Mouse (Mus musculus): ENCODE measurements around the gene Ccl12.

Gene Ccl12

DNA sequence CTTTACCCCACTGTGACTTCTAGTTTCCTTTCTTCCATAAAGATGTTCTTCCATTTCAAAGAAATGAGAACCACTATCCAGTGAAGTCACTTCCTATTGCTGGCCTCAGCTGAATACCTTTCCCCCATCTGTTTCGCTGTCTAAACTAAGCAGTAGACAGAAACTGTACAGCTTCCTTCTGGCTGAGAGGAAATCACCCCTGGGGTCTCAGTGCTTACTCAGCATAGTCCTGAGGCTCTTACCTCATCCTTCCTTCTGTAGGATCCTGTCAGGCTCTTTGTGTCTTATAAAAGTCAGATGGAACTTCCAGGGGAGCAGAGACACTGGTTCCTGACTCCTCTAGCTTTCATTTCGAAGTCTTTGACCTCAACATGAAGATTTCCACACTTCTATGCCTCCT is at the start of gene Ccl12:
Ccl12 (plus strand) TSS at position 317 of the 400 bp plus-strand sequence.
- no peak for DNase-seq

DNA sequence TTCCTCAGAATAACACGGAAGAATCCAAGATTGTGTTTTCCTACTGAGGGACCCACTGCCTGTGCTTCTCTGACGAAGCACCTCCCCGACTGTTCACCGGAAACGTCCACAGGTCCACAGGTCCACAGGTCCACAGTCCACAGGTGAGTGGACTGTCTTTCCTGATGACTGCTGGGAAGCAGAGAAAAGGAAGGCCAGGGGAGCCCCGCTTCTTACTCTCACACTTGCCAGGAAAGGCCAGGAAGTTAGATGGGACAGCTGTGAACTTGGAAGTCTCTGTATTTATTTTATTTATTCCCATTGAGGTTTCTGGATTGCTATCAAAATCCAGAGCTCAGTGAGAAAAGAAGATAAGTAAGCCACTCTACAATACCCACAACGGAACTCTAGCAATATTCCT is 47.8 kb upstream of the Ccl12 start:
- no peak for DNase-seq

DNA sequence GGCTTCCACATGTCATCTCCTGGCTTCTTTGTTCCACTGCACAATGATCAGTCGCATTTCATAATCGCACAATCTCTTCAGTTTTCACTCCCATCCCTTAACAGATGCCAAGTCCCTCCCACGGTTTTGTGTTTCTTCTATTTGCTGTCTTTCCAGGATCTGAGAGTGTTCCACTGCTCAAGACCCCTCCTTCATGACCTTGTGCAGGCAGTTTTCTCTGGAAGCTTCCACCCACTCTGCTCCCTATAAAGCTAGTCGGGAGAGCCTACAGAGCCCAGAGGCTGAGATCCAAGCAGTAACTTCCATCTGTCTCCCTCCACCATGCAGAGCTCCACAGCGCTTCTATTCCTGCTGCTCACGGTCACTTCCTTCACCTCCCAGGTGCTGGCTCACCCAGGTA is 44.0 kb upstream of the Ccl12 start, which contains the start of gene Ccl11:
Ccl11 (plus strand) TSS at position 178 of the 400 bp plus-strand sequence.
- DNase-seq = no peak

DNA sequence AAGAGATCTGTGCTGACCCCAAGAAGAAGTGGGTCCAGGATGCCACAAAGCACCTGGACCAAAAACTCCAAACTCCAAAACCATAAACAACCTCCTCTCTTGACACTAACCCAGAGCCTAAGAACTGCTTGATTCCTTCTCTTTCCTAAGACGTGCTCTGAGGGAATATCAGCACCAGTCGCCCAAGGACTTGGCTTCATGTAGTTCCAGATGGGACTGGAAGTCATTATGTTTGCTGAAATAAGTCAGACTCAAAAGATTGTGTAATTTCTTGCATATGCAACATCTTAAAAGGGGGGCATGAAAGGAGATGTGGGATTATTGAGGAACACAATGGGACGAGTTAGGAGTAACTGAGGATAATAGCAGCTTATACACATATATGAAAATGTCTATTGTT is 39.4 kb upstream of the Ccl12 start:
- no peak for DNase-seq

DNA sequence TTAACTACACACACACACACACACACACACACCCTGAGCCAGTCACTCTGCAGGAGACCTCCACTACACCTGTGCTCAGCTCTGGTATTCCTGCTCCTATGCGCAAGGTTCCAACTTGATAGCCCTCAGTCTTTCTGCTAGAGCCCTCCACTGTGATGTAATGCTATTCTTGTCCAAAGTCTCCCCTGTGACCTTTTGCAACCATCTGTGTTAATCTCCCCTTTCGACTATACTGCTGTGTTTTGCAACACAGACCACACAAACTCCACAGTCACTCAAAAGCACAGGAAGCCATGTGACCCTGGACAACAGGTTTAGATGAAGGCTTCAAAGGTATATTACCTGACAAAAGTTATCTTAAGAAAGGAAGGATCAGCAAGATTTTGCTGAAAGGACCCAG is 38.2 kb upstream of the Ccl12 start:
- no peak for DNase-seq

DNA sequence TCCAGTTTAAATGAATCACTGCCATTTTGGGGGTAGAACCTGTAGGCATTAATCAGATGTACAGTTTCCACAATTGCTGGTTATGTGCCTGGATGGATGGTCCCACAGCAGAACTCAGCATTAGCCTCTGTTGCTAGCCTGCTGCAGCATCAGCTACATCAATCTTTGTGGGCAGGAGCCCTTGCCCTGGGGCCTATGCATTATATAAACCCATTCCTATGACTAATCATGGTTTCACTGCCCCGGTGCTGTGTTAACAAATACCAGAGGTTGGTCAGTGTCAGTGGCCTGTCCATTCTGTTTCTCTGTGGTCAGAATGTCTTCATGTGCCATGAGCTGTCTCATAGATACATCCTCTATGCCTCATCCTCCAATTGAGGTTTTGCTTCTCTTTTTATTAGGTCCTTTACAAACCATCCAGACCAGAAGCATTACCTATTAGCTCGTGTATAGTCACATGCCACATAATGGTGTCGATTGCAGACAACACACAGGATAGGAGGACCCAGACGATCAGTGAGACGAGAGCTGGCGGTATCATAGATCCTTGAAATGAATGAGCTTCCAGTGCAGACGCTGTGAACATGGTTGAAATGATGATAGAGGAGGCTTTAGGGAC is 34.6 kb upstream of the Ccl12 start:
- DNase-seq = no peak

DNA sequence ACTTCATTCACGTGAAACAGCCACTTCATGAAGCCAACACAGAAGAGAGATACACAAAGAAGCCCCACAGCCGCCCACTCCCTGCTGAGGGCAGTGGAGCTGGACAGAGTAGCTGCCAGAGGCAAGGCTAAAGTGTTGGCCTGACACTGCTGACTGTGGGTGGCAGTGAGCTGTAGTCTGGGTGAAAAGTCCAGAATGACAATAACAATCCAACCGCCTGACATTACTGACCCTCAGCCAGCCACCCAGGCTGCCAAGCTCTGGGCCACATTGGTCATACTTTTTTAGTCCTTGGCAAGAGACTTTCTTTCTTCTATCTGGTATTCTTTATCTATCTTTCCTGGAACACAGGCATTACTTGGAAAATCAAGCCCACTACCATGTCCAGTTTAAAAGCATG is 30.6 kb upstream of the Ccl12 start:
- no peak for DNase-seq

DNA sequence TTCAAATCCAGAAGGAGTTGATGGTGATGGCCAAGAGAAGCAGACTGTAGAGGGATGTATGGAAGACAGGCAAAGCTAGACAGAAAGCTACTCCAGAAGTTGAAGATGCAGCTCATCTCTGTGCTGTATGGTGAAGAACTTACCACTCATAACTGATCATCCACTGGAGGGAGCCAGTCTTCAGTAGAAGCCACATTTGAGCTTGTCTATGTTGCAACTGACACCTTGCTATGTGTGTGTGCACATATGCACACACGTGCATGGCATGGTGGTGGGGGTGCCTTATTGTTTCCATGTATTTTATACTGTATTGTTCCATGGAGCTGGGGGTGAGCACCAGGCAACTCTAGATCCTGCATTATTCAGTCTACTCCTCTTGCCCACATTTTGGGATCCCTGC is 29.3 kb upstream of the Ccl12 start:
- no peak for DNase-seq

DNA sequence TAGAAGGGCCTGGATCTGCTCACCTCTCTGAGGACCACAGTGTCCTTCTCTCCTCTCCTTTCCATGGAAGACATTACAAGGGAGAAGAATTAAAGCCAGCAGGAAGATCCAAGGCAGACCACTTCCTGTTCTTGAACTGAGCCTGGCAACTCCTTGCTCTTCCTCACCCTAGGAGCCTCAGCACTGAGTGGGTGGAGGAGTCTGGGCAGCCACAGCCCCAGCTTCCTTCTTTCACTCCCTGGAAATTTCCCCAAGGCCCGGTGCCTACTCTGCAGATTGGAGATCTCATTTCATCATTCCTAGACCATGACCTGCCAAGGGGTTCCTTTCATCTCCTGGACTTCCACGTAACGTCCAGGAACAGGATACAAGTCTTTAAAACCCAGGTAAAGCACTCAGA is 28.7 kb upstream of the Ccl12 start:
- DNase-seq = no peak

DNA sequence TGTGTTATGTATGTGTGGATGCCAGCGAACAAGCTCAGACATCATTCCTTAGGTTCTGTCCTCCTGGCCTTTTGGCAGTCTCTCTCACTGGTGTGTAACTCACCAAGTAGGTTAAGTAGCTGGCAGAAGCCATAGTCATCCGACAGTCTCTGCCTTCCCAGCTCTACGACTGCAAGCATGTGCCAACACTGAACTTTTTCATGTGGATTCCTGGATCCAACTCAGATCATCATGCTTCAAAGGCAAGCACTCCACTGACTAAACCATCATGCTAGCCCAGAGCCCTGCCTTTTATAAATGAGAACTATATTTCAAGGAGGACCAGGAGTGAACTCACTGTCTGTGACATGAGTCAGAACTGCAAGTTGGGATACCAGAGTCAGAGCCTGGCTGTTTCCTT is 28.0 kb upstream of the Ccl12 start:
- DNase-seq = no peak

DNA sequence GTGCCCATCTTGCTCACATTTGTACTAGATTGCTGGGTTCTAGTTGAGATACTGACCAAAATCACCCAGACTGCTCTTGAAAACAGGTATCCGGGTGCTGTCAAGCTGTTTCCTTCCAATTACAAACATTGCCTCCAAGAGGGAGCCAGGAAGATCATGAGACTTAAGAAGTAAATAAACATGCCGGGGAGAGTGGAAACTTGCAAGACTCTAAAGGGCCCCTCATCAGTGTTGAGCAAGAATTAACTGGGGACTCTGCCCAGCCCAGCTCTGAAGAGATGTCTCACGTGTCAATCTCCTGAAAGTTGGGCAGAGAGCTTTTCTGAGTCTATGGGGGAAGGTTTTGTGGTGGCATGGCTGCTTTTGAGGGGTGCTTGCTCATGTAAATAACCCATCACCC is 24.6 kb upstream of the Ccl12 start:
- DNase-seq = no peak

DNA sequence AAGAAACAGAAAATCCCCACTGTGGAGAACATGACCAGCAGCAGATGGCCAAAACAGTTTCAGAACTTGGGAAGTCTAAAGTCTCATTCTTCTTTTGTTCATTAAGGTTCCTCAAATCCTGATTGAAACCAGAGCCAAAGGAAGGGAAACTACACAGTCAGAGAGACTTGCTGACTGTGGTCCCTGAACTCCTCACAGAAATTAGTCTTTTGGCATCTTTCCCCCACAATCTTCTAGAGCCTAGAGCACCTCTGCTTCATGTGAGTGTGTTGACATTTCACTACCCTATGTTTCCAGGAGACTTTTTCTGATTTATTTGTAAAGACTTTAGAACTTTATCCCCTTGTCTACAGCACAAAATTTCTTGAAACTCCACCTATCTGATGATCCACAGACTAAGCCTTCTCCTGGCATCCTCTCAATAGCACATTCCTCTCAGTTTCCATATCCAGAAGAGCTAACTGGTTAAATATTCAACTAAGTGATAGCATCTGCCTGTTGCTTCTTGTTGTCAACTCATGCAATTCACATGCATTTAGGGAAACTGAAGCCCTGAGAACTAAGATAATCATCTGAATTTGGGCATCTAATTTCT is 23.4 kb upstream of the Ccl12 start:
- DNase-seq = no peak

DNA sequence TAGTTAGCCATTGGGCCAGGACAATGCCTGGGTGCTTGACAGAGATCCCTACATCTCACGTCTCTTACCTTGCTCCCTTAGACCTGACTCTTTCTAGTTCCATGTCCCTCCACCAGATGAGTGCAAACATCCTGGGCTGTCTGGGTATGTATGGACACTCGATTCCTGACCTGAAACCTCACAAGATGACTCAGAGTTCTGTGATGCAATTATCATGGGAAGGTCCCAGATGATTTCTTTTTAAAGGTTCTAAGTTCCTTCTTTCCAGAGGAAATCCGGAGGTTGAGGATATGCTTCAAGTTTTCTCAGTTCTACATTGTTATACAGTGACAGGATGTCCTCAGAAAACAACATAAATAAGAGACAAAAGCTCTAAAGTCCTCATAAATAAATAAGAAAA is 20.8 kb upstream of the Ccl12 start:
- no peak for DNase-seq

DNA sequence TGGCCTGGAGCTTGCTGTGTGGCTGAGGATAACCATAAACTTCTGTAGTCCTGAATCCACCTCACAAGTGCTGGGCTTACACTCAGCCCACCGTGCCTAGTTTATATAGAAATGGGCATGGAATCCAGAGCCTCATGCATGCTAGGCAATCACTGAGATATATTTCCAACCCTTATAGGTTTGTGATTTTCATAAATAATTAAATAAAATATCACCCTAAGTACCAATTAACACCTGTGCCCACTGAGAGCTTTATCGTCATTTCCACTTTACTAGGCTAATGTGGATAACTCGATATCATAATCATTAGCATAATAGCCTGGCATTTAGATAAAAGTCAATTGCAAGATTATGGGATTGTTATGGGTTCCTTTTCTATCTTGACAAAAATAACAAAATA is 17.3 kb upstream of the Ccl12 start:
- DNase-seq = no peak

DNA sequence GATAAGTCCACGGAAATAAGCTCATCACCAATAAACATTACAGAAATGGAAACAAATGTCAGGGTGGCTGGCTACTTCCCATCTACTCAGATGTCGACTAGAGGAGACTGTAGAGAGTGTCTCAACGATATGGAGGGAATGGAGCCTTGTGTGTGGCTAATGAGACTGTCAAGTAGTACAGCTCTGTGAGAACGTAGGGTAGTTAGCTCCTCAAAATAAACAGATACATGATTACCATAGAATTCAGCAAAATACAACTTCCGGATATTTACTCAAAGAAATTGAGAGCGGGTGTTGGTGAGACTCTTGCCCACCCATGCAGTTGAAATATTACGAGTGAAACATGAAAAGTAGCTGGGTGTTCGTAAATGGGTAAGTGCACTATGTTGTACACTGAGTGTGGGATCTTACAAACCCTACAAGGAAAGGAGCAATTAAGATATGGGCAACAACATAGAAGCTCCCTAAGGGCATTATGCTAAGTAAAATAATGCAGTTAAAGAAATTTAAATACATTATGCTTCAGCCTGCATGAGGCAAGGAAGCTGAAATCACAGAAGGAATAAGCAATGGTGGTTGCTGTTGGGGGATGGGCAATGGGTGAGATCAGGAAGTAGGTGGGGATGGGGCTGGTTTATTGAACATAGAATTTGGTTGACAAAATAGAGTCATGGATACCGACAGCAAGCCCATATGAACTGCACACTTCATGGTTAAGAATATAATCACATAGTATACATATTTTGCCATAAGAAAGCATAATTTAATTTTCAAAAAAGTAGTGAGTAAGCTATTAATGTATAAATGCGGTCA is 1.9 kb upstream of the Ccl12 start:
- no peak for DNase-seq

DNA sequence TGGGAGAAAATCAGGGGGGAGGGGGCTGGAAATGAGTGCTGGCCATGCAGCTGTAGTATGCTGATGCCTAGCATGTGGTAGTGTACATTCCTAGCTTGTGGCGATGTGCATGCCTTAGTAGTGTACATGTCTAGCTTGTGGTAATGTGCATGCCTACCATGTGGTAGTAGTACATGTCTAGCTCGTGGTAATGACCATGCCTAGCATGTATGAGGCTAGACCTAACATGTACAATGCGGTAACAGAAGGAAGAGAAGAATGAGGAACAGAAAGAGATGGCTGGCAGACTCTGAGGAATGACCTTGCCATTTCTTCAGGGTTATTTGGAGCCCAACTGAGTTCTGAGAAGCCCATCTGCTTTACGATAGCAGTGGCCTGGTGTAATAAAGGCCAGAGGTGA is 558 bp upstream of the Ccl12 start:
- DNase-seq = no peak

DNA sequence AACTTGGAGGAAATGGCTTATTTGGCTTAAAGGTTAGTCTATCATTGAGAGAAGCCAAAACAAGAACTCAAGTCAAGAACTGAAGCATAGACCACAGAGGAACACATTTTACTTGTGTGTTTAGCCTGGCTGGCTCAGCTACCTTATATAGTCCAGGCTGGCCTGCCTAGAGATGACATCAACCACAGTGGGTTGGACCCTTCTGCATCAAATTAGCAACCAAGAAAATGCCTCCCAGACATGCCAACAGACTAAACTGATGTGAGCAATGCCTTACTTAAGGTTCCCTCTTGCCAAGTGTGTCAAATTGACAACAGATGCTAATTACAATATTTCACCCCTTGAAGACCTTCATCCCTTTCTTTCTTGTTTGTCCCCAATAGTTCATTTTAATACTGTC is 8.0 kb downstream of the Ccl12 start:
- no peak for DNase-seq

DNA sequence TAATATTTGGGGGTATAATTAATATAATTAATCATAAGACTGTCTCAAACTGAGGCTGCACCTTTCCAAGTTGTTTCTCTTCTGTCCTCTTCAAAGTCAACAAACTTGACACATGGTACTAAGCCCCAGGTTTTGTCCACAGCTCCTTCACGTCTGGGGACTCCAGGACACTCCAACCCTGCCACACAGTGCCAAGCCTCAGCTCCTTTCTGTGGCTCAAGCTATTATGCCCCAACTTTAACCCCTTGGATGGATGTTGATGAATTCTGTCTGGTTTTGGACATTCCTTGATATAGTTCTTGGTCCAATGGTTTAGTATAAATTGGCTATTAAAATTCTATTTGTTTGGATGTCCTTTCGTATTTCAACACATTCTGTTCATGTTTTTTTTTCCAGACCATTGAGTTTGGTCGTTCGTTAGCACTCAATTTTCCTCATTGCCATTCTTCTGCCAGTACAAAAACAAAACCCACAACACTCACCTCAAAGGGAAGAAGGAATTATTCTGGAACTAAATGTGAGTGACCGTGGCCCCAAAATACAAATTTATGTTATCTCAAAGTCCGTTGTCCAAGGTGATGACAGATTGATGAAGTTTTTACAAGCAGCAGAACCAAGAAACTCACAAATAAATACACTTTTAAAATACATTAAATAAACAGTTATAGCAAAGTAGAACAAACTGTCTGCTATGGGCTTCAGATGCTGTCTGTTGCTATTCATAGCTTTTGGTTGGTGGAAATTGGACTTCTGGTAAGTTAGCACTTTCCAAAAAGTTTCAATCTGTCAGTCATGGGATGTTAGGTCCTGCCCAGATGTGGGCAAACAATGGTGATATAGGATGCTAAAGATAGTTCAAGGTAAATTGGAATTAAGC is 9.0 kb downstream of the Ccl12 start:
- DNase-seq = no peak

DNA sequence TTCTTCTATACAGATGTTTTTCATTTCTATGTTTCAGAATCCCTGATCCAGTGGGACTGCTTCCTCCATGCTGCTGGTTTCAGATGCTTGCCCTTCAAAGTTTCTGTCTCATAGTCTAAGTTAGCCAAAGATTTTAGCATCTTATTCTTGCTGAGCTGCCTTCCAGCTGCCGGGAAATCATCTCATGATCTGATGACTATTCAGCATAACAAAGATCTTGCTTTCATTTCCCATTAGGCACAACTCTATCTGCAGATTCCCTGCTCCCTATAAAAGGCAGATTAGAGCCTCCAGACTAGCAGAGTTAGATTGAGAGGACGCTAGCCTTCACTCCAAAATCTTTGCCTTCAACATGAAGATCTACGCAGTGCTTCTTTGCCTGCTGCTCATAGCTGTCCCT is 13.2 kb downstream of the Ccl12 start, which contains the start of gene Ccl8:
Ccl8 (plus strand) TSS at position 301 of the 400 bp plus-strand sequence.
- no peak for DNase-seq

DNA sequence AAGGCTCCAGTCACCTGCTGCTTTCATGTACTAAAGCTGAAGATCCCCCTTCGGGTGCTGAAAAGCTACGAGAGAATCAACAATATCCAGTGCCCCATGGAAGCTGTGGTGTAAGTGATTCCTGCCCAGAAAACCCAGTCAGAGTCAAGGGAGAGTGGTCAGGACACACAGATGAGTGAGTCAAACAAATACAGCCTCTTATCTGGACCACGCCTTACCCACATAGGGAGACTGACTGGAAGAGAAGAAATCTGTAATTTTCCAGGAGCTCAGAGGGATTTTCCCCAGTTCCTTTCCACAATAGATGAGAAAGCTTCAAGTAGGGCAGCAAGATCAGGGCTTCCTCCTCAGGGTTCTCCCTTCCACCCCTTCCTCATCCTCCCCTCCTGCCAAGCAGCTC is 14.4 kb downstream of the Ccl12 start:
- DNase-seq = no peak

DNA sequence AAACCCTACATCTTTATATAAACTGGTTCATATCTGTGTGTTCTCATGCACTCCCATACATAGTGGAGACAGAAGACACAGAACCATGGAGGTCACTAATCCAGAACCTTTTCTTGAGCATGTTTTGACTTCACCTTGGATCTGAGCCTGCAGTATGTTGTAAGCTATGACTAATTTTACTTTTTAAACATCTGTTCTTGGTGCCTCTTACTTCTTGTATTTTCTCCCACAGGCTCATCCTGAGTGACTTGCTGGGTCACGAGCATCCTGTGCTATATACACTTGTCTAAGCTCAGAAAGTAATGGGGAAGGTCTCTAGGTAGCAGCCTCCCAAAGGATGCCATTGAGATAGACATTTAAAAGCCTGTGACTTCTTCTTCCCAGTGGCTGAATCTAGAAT is 31.3 kb downstream of the Ccl12 start:
- DNase-seq = no peak

DNA sequence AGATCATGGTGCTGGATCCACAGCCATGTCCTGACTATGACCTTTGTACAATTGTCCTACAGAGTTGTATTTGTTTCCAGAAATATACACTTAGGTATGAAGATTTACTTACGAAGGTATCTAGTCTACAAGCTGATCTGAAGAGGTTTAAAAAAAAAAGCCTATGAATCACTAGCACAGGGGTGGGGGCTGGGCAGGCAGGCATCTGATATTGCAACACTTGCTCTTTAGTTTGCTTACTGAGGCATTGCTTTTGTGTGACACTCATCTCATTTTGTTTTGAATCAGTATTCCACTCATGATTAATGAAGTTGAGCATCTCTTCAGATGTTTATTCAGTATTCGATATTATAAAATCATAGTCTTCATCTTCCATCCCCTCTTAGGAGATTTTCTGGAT is 34.6 kb downstream of the Ccl12 start:
- peak; percentile 11 for DNase-seq

DNA sequence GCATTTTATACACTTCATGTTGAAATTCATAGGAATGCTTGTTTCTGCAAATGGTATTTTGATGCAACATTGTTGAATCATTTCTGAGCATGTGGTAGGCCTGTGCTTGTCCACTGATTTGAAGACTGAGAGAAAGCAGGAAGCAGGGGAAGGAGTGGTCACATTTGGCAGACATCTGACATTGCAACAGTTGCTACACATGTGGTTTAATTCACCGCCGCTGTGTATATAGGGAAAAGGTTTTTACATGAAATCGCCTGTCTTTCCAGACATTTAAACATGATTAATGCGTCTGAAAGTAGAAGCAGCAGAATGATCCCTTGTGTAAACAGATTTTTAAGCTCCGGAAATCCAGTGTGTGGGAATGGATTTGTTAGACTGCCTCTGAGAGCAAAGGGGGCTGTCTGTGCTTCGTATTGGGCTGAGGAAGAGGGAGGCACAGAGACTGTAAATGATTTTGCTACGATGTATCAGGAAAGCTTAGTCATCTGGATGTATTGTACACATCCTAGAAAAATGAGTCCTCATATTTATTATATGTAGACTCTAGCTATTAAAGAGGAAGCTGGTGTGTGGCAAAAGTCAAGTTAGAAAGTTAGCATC is 37.9 kb downstream of the Ccl12 start:
- DNase-seq = peak; percentile 27

All from lung, postnatal 14 days (tissue).